Mouse (Mus musculus): Measurements from ENCODE around the gene Rcor2. TPM values are rescaled to one million over a fixed set of nuclear protein-coding genes. Genes with fewer than 3 reads are reported as not detected.

The Rcor2 gene
- polyA plus RNA-seq (2014; fragmentation: Illumina TruSeq; extraction: RNeasy Lipid Tissue Mini Kit (QIAGEN cat#74804)), result 0.29 TPM

DNA sequence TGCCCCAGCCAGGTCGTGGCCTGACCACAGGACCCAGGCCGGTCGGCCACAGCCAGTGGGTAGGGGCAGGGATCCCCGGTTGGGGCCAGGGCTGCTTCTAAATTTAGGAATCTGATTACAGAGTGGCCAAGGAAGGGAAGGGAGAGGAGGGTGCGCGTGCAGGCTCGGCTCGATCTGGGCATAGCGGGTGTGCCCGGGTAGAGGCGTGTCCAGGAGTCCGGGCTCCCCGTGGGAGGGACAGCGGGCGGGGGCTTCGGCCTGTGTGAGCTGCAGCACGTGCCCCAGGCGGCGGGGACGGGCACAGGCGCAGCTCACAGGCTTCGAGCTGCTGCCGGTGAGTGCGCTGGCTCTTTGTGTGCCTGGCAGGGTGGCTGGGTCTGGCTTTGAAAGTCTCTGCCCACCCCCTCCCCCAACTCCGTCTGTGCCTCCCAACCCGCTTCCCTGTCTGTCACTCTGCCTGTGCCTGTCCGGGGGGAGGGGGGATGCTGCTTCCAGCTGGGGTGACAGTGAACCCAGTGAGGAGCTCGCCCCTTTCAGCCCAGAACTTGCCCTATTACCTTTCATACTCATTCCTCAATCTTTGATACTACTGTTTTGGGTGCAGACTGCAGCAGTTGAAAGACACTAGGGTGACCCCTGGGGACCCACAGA, at the start of gene Rcor2:
Rcor2 (plus strand) TSS at position 235 of the 651 bp plus-strand sequence.

DNA sequence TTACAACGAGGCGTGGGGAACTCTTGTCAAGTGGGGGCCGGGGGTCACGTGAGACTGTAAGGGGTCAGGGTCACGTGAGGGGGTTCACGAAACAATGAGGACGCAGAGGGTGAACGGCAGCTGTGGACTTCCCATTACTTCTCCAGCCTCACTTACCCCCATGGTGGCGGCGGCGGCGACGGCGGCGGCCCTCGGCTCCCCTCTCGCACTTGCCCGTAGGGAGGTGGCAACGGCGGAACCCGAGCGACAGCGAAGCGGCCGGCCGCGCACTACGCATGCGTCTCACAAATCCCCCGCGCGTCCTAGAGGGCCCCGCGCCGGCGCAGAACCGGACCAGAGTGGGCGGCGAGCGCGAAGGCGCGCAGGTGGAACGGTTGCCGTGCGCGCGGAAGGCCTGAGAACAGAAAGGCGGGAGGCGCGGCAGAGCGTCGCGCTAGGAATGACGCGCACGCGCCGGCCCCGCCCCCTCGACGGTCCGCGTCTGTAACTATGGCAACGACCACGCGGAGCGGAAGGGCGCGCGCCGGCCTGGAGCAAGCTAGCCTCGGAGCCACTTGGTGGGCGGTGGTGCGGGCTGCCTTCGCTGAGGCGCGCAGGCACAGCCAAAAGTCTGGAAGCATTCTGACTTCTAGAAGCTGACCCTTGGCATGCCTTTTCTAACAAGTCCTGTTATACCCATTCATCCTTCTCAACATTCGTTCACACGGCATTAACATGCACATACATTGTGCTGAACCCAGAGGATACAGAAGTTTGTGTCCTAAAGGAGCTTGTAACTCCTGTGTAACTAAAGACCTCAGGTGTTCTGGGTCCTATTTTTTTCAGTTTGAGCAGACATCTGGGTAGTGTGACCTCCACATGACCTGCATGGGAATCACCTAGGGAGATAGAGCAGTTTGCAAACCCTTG, 26.1 kb upstream of the Rcor2 start, which contains the start of gene Naa40:
Naa40 (minus strand) TSS at position 402 of the 909 bp plus-strand sequence.

Other genes with a start within 250 kb of the Rcor2 start
- not detected for gene Fermt3, start 247.9 kb upstream of the Rcor2 start, polyA plus RNA-seq (2014; fragmentation: Illumina TruSeq; extraction: RNeasy Lipid Tissue Mini Kit (QIAGEN cat#74804))
- 74.7 TPM for gene Stip1, start 227.4 kb upstream of the Rcor2 start, polyA plus RNA-seq (2014; fragmentation: Illumina TruSeq; extraction: RNeasy Lipid Tissue Mini Kit (QIAGEN cat#74804))
- gene Macrod1, start 210.5 kb upstream of the Rcor2 start, polyA plus RNA-seq (2014; fragmentation: Illumina TruSeq; extraction: RNeasy Lipid Tissue Mini Kit (QIAGEN cat#74804)), result 1.4 TPM
- gene Flrt1, start 161.6 kb upstream of the Rcor2 start, polyA plus RNA-seq (2014; fragmentation: Illumina TruSeq; extraction: RNeasy Lipid Tissue Mini Kit (QIAGEN cat#74804)), result 2.1 TPM
- gene Otub1, start 61.0 kb upstream of the Rcor2 start, polyA plus RNA-seq (2014; fragmentation: Illumina TruSeq; extraction: RNeasy Lipid Tissue Mini Kit (QIAGEN cat#74804)), result 22.1 TPM
- 36.3 TPM for gene Cox8a, start 49.7 kb upstream of the Rcor2 start, polyA plus RNA-seq (2014; fragmentation: Illumina TruSeq; extraction: RNeasy Lipid Tissue Mini Kit (QIAGEN cat#74804))
- 15.0 TPM for gene Naa40, start 26.1 kb upstream of the Rcor2 start, polyA plus RNA-seq (2014; fragmentation: Illumina TruSeq; extraction: RNeasy Lipid Tissue Mini Kit (QIAGEN cat#74804))
- 42.0 TPM for gene Mark2, start 74.5 kb downstream of the Rcor2 start, polyA plus RNA-seq (2014; fragmentation: Illumina TruSeq; extraction: RNeasy Lipid Tissue Mini Kit (QIAGEN cat#74804))
- 1.1 TPM for gene Spindoc, start 115.7 kb downstream of the Rcor2 start, polyA plus RNA-seq (2014; fragmentation: Illumina TruSeq; extraction: RNeasy Lipid Tissue Mini Kit (QIAGEN cat#74804))
- gene 2700081O15Rik, start 150.3 kb downstream of the Rcor2 start, polyA plus RNA-seq (2014; fragmentation: Illumina TruSeq; extraction: RNeasy Lipid Tissue Mini Kit (QIAGEN cat#74804)), result 27.8 TPM
- gene Rtn3, start 216.0 kb downstream of the Rcor2 start, polyA plus RNA-seq (2014; fragmentation: Illumina TruSeq; extraction: RNeasy Lipid Tissue Mini Kit (QIAGEN cat#74804)), result 338 TPM
- gene Atl3, start 226.7 kb downstream of the Rcor2 start, polyA plus RNA-seq (2014; fragmentation: Illumina TruSeq; extraction: RNeasy Lipid Tissue Mini Kit (QIAGEN cat#74804)), result 280 TPM

Measured in ovary, adult 10 weeks (tissue).